15 mouse cellular contexts compared by ENCODE assay signal in the genomic region with DNA sequence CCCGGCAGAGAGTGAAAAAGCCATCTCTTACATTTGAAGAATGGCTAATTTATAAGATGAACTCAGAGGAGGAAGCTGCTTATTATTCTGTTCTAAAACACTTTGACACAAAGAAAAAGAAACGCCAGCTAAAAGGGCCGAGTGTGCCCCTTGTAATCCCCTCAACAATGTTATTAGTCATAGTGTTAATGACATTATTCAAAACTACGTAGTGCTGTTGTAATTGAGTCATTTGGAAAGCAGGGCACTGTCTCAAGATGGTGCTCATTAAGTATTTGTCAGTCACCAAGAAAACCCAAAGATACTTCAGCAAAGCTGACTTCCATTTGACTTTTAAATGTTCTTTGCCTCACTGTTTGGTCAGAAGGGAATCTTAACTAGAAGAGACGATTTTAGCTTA.
"Had no signal": no experiment of that assay in that cellular context is flagged by ENCODE, and none has a peak within 500 bp of the region (broad histone marks: within the 10 kb centered on the region; RNA-seq: fewer than 3 reads in every experiment).

No protein-coding gene starts in this region.

- H3K4me3 ChIP-seq: limb, embryonic 12.5 days; limb, embryonic 15.5 days had no signal

- H3K36me3 ChIP-seq: limb, embryonic 12.5 days; limb, embryonic 15.5 days had no signal

- H3K27me3 ChIP-seq: limb, embryonic 12.5 days; limb, embryonic 15.5 days had no signal

- H3K4me1 ChIP-seq: limb, embryonic 12.5 days; limb, embryonic 15.5 days had no signal

- DNase-seq: kidney, adult 18-20 months; kidney, adult 9 months; kidney, postnatal 14 days; kidney, postnatal 4 days; left cerebral cortex, postnatal 4 days; liver, postnatal 0 days; lung, embryonic 14.5 days; thymus, adult 18-20 months; thymus, postnatal 36 days had no signal

- H3K9ac ChIP-seq: limb, embryonic 12.5 days; limb, embryonic 15.5 days; liver, embryonic 14.5 days; liver, postnatal 0 days; lung, embryonic 14.5 days had no signal

- H3K9me3 ChIP-seq: limb, embryonic 12.5 days; limb, embryonic 15.5 days had no signal

- H3K27ac ChIP-seq: limb, embryonic 12.5 days; limb, embryonic 15.5 days; liver, embryonic 14.5 days; macrophage had no signal

- ATAC-seq: liver, postnatal 0 days; lung, postnatal 0 days had no signal

- H3K4me2 ChIP-seq: limb, embryonic 12.5 days; limb, embryonic 15.5 days; liver, embryonic 11.5 days; lung, embryonic 14.5 days had no signal
